Mouse (Mus musculus) ovary, adult 18-20 months (tissue): ENCODE measurements around the gene Wfdc15b.

Experiments used
- DNase-seq: peaks from one replicate; pipeline ENCODE4 v3.0.0; 2022; ENCODE audit warnings: low spot score, mixed read lengths

The Wfdc15b gene

DNA sequence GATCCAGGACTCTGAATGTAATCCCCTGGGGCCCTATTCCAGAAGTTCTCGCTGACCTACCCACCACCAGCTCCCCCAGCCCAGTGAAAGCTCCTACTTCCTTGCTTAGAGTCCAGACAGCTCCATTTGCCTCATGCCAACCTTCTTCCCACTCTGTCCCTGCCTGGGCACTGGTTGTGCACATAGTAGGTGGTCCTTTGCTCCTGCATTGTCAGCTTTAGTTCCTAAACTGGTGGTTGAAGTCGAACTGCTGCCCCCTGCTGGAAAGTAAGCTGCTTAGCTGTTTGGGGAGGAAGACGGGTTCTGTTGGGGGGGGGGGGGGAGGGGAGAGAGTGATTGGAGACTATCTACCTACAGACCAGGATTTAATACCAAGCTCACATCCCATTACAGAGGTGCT, 41.3 kb downstream of the Wfdc15b start:
- DNase-seq, result no peak

DNA sequence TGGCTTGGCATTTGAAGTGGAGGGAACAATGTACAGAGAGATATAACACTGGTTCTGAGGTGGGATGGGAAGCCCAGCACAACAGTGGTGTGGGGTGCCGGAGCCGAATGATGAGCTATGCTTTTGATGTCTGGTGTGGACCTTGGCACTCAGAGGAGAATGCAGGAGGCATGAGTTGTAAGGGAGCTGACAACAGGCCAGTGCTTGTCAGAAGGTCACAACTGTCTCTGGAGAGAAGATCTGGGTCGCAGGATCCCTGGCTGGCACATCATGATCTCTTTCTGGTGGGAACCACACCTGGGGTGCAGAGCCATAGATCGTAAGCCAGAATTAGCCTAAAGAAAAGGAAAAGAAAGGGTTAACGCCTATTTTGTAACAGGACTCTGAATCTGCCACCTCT, 43.6 kb downstream of the Wfdc15b start:
- DNase-seq, result no peak

DNA sequence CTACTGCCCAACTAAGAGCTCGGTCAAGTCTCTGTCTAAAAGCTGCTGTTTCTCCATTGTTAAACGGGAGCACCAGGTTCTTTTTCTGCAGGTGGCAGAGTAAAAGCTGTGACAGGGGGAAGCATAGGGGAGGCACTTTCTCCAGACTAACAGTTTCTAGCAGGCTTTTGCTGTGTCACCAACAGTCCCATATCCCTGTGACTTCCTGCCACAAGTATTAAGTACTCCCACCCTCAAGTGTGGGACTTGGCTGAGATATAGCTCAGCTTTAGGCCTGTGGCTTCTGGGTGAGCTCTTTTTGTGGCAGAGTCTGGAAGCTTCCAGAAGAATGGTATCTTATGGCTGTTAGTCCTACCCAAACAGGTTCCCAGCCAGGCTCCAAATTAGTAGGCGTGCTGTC, 45.6 kb downstream of the Wfdc15b start:
- no peak for DNase-seq

DNA sequence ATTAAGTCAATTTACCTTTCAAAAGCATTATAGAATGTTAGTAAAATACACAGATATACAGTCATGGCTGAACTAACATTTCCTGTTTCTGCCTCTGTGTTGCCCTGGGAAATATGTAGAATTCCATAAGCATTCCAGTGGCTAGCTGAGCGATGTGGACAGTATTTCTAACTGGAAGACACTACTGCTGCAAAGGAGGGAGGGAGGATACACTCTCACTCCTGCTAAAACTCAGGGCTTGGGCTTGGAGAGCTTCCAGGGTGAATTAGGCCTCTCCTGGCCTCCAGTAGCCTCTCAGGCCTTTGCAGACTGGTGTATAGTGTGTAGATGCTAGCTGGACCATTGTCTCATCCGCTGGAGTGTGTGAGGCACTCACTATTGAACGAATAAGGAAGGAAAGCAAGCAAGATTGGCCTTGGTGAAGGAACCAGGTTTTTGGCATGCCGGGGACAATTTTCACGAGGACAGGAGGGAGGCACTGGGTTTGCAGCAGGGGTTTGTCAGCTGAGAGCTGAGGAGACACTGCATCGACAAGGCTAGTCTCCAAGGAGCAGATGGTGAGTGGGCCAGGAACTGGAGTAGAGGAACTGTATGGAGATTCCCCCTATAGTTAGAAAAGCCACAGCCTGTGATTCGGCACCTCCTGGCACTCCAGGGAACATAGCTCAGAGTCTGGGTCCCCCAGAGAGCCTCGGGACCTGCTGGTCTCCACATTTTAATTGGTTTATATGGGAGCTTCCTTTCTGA, 46.6 kb downstream of the Wfdc15b start:
- no peak for DNase-seq

DNA sequence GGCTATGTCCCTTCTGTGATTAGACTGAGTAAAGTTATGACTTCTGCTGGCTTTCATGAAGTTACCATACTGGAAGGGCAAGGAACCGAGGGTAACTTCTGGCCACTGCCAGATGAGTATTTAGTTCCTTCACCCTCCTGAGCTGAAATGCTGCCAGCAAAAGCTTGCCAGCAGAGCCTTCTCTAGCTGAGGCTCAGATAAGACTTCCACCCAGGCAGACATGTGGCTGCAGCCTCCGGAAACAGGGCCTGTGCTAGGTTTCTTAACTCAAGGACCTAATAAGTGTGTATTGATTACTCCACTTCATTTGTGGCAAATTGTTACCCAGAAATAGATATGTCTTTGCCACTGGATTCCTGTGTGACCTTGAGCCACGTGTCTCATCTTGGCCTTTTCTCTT, 48.1 kb downstream of the Wfdc15b start:
- DNase-seq, result no peak

DNA sequence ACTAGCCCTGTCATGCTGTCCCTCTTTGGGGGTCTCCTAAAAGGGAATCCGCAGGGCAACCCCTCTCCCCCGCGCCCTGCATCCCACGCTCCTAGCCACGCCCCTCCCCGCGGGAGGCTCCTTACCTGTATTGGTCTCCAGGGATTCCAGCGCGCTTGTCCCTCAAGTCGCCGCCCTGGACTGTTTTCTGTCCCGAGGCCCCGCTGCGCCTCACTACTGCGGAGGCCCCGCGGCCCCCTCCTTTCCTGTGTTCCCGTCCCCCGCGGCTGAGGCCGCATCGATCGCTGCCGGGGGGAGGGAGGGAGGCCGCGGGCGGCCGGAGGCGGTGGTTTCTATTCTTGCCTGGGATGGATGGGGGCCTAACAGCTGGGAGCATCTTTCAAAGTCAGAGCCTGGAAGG, 50.6 kb downstream of the Wfdc15b start, which contains the start of gene Kcns1:
Gene Kcns1 (minus strand): TSS at position 212 of the 400 bp plus-strand sequence.
- no peak for DNase-seq

DNA sequence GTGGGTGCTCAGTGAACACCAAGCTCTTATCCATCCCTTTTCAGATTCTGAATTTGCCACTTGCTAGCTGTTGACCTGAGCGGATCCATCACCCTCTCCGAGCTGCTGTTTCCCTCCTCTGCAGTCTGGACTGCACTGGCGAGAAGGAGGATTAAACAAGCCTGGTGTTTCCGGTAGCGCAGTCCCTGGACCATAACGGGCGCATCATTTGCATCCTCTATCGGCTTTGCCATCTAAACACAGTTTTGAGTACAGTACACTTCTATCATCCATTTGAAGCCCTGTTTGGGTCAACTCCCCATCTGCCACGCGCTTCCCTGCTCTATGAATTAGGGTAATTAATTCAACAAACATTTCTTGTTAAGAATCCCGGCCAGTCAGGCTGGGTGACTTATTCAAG, 51.1 kb downstream of the Wfdc15b start:
- no peak for DNase-seq

DNA sequence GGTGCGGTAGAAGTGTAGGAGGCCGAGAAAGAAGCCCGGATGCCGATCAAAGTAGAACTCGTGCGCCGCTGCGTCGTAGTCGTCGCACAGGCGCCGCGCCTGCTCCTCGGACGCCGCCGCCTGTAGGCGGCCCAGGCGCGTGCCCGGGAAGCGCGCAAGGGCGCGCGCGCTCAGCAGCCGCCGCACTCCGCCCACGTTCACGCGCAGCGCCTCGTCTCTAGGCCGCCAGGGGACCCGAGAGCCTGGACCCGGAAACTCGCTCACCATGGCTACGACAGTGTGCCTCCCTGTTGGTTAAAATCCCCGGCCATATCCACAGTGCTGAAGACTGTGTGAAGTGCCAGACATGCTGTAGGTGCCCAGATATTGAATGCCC, 52.9 kb downstream of the Wfdc15b start:
- DNase-seq, result no peak

DNA sequence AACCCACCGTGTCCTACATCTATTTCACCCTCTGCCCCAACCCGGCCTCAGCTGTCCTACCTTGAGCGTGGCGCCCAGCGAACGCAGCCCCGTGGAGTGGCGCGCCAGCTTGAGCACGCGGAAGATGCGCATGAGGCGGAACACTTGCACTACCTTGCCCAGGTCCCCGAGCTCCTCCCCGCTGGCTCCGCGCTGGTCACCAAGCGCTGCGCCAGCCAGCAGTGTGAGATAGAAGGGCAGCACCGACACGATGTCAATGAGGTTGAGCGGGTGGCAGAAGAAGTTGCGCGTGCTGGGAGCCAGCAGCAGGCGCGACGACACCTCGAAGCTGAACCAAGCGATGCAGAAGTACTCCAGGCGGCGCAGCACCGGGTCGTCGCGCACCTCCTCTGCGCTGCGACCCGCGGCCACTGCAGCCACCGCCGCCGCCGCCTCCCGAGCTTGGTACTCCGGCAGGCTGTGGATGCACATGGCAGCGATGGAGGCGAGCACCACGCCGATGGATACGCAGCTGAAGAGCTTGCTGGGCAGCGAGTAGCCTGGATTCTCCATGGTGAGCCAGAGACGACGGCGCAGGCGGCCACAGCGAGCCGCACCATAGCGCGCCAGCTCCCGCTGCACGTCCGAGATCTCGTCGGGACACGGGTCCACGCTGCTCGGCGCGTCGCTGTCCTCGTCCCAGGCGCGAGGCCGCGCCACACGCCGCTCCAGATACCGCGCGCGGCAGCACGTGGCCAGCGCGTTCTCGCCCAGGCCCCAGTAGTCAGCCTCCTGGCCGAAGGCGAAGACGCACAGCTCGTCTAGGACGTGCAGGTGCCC, 53.5 kb downstream of the Wfdc15b start:
- no peak for DNase-seq

DNA sequence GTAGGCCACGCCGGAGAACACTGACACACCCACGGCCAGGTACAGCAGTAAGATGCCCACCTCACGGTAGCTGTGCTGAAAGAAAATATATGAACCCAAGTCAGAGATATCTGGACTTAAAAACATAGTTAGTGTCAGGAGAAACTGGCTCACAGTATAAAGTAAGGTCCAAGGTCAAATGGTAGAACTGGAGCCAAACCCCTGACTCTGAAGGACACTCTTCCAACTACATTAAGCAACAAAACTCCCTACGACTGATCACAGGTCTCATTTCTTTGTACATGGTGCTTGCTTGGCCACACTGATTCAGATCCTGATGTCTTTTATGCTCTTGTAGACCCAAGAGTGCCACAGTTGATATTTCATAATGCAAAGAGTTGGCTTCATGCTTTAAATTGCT, 56.5 kb downstream of the Wfdc15b start:
- no peak for DNase-seq
